Mouse (Mus musculus): ENCODE data around the gene Mdfic. TPM values are rescaled to one million over a fixed set of nuclear protein-coding genes. Genes with fewer than 3 reads are reported as not detected.

The Mdfic gene
- polyA plus RNA-seq, 1 experiment, result 2.1 TPM

DNA sequence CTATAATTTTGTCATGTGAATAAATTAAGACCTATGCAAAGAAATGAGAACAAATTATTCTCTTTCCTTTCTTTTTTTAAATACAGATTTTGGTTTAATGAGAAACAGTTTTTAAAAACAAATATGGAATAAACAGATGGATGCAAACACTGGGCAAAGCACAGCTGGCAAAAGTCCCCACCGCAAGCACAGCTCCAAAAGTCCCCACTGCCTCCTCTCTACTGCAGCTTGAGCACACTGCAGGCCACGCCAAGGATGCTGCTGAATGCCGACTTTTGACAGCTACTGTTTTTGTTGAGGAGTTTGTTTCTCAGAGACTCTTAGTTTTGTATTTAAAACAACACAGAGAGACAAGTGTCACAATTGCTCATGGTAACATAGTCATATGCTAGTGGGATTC lies 104.8 kb downstream of the Mdfic start:
- WGBS, result 42% methylated on average over 3 of the region's 3 CpGs
- Histone ChIP-seq H3K27ac (ENCODE audit: insufficient read depth, low read length) (no peak overlapping the region), H3K4me1 (ENCODE audit: control insufficient read depth, insufficient read depth, low read length) (no peaks in the 10 kb centered on the region), H3K27me3 (ENCODE audit: control insufficient read depth, insufficient read depth, low read length) (no peaks in the 10 kb centered on the region), H3K4me3 (replicated peaks; ENCODE audit: insufficient read depth, low read depth, low read length) (no peak overlapping the region)
- TF ChIP-seq CTCF (IDR thresholded peaks at IDR 0.05; ENCODE audit: borderline replicate concordance, insufficient read depth, low read depth, low read length) (no peak), POLR2A (IDR thresholded peaks at IDR 0.05; ENCODE audit: borderline replicate concordance, insufficient read depth, low read length) (no peak)
- no peak for DNase-seq

DNA sequence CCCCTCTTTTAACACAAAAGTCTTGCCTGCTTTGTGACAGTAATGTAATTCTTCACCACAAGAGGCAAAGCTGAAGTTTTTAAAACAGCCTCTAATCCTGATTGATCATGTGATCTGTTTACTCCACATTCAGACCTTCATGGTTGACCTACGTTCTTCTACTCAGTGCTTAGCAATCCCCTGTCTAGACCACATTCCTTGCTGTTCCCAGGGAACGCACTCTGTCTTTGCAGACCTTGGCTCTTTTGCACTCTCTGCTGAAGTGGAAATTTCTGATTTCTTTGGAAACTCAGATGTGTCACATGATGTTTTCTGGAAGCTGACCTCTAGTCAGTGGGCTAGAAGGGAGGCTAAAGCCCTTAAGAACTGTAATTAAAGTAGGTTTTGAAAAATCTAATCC lies 109.4 kb downstream of the Mdfic start:
- H3K27me3 ChIP-seq (ENCODE audit: control insufficient read depth, insufficient read depth, low read length), result no peaks in the 10 kb centered on the region
- no peak overlapping the region for H3K27ac ChIP-seq (ENCODE audit: insufficient read depth, low read length)
- TF ChIP-seq CTCF (IDR thresholded peaks at IDR 0.05; ENCODE audit: borderline replicate concordance, insufficient read depth, low read depth, low read length) (no peak), POLR2A (IDR thresholded peaks at IDR 0.05; ENCODE audit: borderline replicate concordance, insufficient read depth, low read length) (no peak)
- H3K4me1 ChIP-seq (ENCODE audit: control insufficient read depth, insufficient read depth, low read length), result no peaks in the 10 kb centered on the region
- peak in 1 of 2 experiments; percentile 1 for DNase-seq
- WGBS, result 39% methylated on average over 2 of the region's 2 CpGs
- H3K4me3 ChIP-seq (replicated peaks; ENCODE audit: insufficient read depth, low read depth, low read length), result no peak overlapping the region

DNA sequence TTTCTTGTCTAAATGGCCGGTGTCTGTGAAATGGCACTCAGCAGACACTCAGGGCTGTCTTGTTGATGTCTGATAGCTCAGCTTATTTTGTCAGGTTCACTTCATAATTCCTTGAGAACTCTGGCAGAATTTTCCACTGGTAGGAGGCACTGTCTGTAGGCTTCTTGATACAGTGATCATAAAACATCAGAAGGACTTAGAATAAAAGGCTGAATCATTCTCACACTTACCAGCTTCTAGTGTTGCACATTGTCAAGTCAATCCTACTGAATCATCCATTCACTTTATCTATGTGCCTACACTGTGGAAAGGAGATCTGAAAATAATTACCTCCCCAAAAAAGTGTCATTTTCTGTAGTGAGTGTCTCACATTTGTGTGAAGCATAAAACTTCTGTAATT lies 110.2 kb downstream of the Mdfic start:
- DNase-seq, result no peak
- Histone ChIP-seq H3K4me1 (ENCODE audit: control insufficient read depth, insufficient read depth, low read length) (no peaks in the 10 kb centered on the region), H3K27me3 (ENCODE audit: control insufficient read depth, insufficient read depth, low read length) (no peaks in the 10 kb centered on the region), H3K4me3 (replicated peaks; ENCODE audit: insufficient read depth, low read depth, low read length) (no peak overlapping the region), H3K27ac (ENCODE audit: insufficient read depth, low read length) (no peak overlapping the region)
- TF ChIP-seq CTCF (IDR thresholded peaks at IDR 0.05; ENCODE audit: borderline replicate concordance, insufficient read depth, low read depth, low read length) (no peak), POLR2A (IDR thresholded peaks at IDR 0.05; ENCODE audit: borderline replicate concordance, insufficient read depth, low read length) (no peak)
- WGBS, result 92% methylated on average over 1 of the region's 1 CpGs

DNA sequence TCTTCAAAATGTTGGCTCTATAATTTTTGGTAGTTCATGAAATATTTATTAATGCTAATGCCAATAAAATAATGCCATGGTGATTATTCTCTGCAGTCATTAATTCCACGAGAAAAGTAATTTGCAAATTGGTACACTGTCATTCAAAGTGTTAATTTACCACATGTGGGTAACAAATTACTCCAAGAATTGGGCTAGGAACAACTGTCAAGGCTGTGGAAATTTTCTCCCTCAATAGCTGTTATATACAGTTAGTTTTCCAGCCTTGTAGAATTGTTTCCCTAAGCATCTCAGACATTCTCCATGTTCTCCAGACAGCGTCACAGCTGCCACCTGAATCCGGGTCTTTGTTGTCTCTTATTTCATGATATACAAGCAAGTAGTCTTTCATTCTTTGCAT lies 117.2 kb downstream of the Mdfic start:
- Histone ChIP-seq H3K4me3 (replicated peaks; ENCODE audit: insufficient read depth, low read depth, low read length) (no peak overlapping the region), H3K4me1 (ENCODE audit: control insufficient read depth, insufficient read depth, low read length) (no peaks in the 10 kb centered on the region), H3K27ac (ENCODE audit: insufficient read depth, low read length) (no peak overlapping the region), H3K27me3 (ENCODE audit: control insufficient read depth, insufficient read depth, low read length) (no peaks in the 10 kb centered on the region)
- WGBS, result 72% methylated on average over 3 of the region's 3 CpGs
- TF ChIP-seq CTCF (IDR thresholded peaks at IDR 0.05; ENCODE audit: borderline replicate concordance, insufficient read depth, low read depth, low read length) (no peak), POLR2A (IDR thresholded peaks at IDR 0.05; ENCODE audit: borderline replicate concordance, insufficient read depth, low read length) (no peak)
- no peak for DNase-seq

DNA sequence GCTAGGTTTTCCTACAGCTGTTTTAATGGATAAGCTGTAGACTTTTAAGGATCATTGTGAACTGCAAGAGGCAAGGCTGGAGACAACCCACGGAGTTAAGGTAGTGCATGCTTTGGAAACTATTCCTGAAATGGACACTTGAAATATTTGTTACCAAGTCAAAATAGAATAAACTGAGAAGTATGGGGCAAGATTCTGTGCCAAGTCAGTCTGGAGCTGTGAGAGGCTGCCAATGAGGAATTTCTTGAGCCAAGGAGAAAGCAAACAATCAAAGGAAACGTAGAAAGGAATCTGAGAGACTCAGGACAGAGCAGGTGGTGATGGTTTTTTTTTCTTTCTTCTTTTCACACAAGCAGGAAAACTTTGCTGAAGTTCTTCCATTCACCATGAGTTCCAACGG lies 119.4 kb downstream of the Mdfic start:
- TF ChIP-seq CTCF (IDR thresholded peaks at IDR 0.05; ENCODE audit: borderline replicate concordance, insufficient read depth, low read depth, low read length), result no peak
- no peak for TF ChIP-seq POLR2A (IDR thresholded peaks at IDR 0.05; ENCODE audit: borderline replicate concordance, insufficient read depth, low read length)
- Histone ChIP-seq H3K27ac (ENCODE audit: insufficient read depth, low read length) (no peak overlapping the region), H3K4me1 (ENCODE audit: control insufficient read depth, insufficient read depth, low read length) (no peaks in the 10 kb centered on the region), H3K27me3 (ENCODE audit: control insufficient read depth, insufficient read depth, low read length) (no peaks in the 10 kb centered on the region), H3K4me3 (replicated peaks; ENCODE audit: insufficient read depth, low read depth, low read length) (no peak overlapping the region)
- WGBS, result 54% methylated on average over 3 of the region's 3 CpGs
- no peak for DNase-seq

DNA sequence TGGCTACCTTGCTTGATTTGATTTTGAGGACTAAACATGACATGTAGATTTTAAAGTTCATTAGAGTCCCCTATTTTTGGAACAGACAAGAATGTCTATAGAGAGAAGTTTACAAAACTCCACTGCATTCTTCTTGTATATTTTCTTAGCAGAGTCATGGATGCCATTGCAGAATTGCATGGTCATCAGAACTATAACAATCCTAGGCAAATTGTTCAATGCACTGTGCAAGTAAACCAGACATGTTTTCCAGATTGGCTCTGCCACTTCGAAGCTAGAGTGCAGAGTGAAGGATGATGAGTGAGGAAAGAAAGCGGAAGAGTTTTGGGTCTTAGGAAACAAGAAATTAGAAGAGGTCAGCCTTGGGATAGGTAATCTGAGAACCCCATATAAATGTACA lies 120.0 kb downstream of the Mdfic start:
- Histone ChIP-seq H3K27ac (ENCODE audit: insufficient read depth, low read length) (no peak overlapping the region), H3K27me3 (ENCODE audit: control insufficient read depth, insufficient read depth, low read length) (no peaks in the 10 kb centered on the region), H3K4me3 (replicated peaks; ENCODE audit: insufficient read depth, low read depth, low read length) (no peak overlapping the region), H3K4me1 (ENCODE audit: control insufficient read depth, insufficient read depth, low read length) (no peaks in the 10 kb centered on the region)
- 93% methylated on average over 2 of the region's 2 CpGs for WGBS
- no peak for TF ChIP-seq POLR2A (IDR thresholded peaks at IDR 0.05; ENCODE audit: borderline replicate concordance, insufficient read depth, low read length)
- no peak for TF ChIP-seq CTCF (IDR thresholded peaks at IDR 0.05; ENCODE audit: borderline replicate concordance, insufficient read depth, low read depth, low read length)
- no peak for DNase-seq

DNA sequence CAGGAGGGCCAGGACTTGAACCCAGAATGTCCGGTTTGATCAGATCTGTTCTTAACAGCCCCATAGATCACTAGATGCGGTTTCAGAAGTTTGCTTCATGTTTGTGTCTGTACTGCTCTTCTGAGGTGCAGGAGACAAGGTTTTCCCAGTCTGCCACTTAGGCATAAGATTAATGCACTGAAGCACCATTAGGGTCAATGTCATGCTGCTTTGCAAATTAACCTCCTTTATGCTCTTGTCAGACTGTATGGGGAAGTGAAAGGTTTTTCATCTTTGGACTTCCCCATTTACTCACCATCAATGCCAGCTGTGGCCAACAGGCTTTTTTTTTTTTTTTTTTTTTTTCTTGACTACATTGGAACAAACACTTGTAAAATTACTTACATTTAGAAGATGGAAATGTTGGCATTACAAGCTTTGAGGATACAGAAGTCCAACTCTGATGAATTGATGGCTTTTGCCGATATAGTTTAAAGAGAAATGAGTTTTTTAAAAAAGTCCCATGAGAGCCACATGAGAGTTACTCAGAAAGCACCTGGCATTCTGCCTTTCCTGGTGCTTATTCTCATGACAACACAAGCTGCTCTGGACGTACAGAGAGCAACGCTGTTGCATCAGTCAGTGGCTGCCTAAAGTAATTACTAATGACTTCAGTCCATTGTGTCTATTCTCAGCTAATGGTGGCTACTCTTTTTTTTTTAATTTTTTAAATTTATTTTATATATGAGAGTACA lies 121.2 kb downstream of the Mdfic start:
- H3K27me3 ChIP-seq (ENCODE audit: control insufficient read depth, insufficient read depth, low read length), result no peaks in the 10 kb centered on the region
- TF ChIP-seq POLR2A (IDR thresholded peaks at IDR 0.05; ENCODE audit: borderline replicate concordance, insufficient read depth, low read length) (no peak), CTCF (IDR thresholded peaks at IDR 0.05; ENCODE audit: borderline replicate concordance, insufficient read depth, low read depth, low read length) (no peak)
- H3K4me3 ChIP-seq (replicated peaks; ENCODE audit: insufficient read depth, low read depth, low read length), result no peak overlapping the region
- no peaks in the 10 kb centered on the region for H3K4me1 ChIP-seq (ENCODE audit: control insufficient read depth, insufficient read depth, low read length)
- 66% methylated on average over 5 of the region's 5 CpGs for WGBS
- no peak for DNase-seq
- H3K27ac ChIP-seq (ENCODE audit: insufficient read depth, low read length), result no peak overlapping the region

DNA sequence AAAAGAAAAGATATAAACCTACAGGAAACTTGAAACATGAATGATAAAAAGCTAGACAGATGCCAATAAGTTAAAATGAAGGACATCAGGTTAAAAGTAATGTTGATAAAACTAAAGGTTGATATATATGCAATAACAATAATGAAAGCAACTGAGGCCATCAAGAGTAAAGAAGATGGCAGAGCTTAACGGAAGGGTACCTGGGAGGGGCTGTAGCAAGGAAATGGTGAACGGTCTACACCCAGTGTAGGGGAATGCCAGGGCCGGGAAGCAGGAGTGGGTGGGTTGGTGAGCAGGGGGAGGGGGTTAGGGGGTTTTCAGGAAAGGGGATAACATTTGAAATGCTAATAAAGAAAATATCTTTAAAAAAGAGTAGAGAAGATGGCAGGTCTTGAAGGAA lies 122.8 kb downstream of the Mdfic start:
- DNase-seq, result no peak

More for the DNA sequence above, 122.8 kb downstream of the Mdfic start:
- no peaks in the 10 kb centered on the region for H3K27me3 ChIP-seq (ENCODE audit: control insufficient read depth, insufficient read depth, low read length)
- 94% methylated on average over 3 of the region's 3 CpGs for WGBS
- H3K4me1 ChIP-seq (ENCODE audit: control insufficient read depth, insufficient read depth, low read length), result no peaks in the 10 kb centered on the region
- H3K27ac ChIP-seq (ENCODE audit: insufficient read depth, low read length), result no peak overlapping the region
- no peak overlapping the region for H3K4me3 ChIP-seq (replicated peaks; ENCODE audit: insufficient read depth, low read depth, low read length)
- no peak for TF ChIP-seq CTCF (IDR thresholded peaks at IDR 0.05; ENCODE audit: borderline replicate concordance, insufficient read depth, low read depth, low read length)
- no peak for TF ChIP-seq POLR2A (IDR thresholded peaks at IDR 0.05; ENCODE audit: borderline replicate concordance, insufficient read depth, low read length)
